Mouse (Mus musculus) forelimb bud, embryonic 11.5 days (tissue): Measurements from ENCODE around the gene Cacnb4.

Experiments used
- DNase-seq: peaks from one replicate; pipeline ENCODE4 v3.0.0-alpha.2; 2012; ENCODE audit warnings: low read depth, low spot score

Gene Cacnb4

DNA sequence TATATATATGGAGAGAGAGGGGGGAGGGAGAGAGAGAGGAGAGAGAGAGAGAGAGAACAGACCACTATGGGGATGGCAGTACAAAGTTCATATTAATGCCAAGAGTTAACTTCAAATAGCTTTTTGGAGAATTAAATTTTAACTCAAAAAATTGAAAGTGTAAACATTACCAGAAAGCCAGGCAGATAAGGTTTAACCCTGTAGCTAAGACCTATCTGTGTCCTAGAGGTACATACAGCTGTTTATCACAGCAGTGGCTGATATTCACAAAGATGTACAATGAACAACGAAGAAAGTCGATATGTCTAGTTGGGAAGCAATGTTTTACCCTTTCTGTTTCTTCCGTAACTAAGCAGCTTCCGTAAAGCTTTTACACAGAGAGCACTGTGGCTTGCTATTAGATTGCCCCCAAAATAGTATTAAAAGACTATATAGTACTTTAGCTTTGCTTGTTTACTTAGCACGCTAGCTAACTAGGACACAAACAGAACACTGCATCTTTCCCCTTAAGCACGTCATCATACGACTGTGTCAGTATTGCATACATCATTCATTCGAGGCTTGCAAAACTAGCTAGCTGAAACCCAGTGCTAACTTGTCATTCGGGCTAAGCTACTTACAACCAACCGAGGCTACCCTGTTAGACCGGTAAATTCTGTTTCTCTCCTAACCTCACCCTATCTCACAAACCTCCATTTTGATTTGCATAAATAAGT lies 72.5 kb downstream of the Cacnb4 start:
- no peak for DNase-seq

DNA sequence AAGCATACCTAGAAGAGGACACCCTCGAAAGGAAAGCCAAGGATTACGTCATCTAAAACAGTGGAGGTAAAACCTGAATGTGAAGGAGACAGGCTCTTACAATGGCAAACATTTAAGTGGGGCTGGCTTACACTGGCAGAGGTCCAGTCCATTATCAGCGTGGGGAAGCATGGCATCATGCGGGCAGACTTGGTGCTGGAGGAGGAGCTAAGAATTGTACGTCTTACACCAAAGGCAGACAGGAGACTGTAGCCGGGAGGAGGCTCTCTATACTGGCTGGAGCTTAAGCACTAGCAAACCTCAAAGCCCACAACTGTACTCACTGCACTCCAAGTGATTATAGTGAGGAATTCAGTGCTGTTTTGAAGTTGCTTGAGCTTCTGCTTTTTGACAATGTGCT lies 73.2 kb downstream of the Cacnb4 start:
- no peak for DNase-seq

DNA sequence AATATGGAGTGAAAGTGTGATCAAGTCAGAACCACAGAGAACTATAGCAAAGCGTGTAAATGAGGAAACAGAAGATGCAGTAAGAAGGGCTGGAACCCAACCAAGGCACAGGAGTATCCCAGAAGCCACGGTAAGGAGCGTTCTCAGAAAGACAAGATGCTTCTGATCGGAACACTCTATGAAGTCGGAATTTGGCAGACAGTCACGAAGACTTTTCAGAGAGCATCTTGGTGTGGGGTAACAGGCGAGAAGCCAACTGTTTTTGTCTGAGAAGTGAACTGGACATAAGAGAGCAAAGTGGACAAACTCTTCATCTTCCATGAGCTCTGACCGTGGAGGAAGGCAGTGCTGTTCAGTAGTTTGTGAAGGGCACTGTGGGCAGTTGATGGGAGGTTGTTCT lies 73.7 kb downstream of the Cacnb4 start:
- DNase-seq = no peak

DNA sequence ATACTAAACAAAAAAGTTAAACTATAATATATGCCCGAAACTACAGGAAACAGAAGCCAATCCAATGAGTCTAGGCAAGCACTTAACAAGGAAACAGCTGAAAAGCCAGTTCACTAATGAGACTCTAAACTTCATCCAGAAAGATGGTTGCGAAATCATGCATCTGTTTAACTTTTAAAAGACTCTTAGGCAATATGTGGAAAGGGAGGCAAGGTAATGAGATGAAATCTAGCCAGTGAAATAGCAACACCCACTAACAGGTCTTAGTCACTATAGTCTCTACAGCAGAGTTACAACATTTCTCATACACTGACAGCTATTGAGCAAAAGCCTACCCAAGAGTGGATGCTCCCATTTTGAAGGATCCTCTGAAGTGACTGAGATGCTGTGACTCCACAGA lies 74.4 kb downstream of the Cacnb4 start:
- no peak for DNase-seq

DNA sequence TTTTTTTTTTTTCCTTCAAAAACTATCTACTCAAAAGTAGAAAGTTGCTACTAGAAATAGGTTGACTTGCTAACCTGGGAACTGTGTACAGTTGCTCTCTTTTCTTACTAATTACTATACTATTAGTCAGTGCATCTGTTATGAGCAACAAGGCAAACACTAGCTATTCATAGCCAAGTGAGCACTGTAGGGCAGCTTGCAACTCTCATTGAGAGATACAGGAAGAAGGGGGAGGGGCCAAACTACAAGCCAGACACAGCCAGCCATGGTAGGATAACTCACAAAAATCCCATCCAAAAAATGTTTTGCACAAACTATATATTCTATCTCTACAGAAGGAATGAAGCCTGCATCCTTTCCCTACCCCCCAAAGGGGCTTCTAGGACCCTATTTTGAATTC lies 79.1 kb downstream of the Cacnb4 start:
- DNase-seq = no peak

DNA sequence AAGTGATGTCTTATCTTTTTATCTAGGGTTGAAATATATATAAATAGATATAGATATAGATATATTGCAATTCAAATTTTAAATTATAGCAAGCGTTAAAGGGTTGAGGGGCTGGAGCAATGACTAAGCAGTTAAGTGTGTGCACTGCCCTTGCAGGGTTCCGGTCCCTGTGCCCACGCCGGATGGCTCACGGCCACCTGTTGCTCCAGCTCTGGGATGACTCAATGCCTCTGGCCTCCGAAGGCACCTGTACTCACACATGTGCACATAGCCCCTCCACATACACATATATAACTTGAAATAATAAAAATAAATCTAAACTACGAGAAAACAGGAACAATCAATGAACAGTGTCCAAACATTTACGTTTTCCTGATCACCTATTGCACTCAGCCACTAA lies 82.8 kb downstream of the Cacnb4 start:
- no peak for DNase-seq

DNA sequence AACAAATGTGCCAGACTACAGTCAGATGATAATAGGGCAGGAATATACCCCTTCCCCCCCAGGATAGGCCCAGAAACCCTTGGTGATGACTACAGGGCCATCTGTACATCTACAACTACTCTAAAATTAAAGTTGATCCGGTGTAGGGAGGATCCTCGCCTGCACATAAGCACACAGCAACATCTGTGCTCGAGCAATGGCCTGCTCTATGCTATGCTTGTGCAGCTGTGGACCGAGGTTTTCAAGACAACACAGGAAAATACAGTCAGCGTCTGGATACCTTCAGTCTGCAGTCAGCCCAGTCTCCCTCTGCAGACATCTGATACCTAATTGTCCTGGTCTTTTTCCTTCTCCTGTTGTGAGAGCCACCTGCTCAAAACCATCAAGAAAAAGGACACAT lies 83.4 kb downstream of the Cacnb4 start:
- DNase-seq = peak; percentile 32

DNA sequence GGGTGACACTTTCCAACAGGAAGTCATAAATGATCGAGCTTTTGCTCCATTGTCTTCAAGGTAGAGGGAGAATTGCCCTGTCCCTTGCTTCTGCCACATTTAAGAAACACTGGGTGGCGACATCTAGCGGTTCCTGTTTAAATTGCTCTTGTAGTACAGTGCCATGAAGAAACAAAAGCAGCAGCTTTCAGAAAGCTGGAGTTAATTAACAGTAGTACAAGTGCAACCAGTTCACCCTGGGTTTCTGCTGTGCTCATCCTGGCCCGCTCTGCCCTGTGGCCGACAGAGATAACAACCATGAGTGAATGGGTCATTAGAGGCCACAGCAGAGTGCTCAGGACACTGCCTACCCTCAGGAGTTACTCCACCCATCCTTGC lies 85.7 kb downstream of the Cacnb4 start:
- DNase-seq = peak; percentile 92

DNA sequence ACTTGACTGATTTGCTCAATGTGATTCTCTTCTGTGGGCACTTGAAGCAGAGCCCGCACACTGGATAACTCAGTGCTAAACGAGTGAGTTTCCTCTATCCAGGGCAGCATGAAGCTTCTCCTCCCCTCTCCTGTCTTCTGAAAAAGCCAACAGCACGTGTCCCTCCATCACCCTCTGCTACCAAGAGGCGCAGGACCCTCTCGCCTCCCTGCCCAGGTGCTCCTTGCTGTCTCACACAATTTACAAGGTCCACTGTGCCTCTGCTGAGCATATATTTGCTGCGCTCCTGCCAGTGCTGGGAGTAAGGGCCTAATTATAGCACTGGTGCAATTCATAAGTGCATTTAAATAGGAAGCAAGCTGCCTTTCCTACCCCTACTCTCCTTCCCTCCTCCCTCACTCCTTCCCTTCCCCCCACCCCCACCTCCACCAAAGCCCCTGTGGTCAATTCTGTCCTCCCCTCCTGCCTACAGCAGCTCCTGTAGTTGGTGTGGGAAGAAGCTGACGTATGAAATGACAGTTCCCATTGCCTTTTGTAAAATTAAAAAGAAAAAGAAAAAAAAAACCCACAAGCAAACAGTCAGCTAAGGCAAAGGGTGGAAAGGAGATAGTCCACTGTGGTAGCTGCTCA lies 86.2 kb downstream of the Cacnb4 start:
- no peak for DNase-seq

DNA sequence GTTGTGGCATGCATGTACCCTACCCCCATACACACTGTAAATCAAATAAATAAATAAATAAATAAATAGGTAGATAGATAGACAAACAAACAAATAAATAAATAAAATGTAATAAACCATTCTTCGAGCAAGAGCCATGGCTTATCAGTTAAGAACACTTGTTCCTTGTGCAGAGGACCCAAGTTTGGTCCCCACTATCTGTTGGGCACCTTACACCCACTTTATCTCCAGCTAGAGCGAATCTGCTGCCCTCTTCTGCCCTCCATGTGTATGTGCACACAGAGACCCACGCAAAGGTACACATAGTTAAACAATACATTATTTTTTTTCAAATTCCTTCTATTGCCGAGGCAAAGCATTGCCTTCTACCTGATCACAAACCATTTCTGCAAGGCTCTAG lies 87.1 kb downstream of the Cacnb4 start:
- no peak for DNase-seq

DNA sequence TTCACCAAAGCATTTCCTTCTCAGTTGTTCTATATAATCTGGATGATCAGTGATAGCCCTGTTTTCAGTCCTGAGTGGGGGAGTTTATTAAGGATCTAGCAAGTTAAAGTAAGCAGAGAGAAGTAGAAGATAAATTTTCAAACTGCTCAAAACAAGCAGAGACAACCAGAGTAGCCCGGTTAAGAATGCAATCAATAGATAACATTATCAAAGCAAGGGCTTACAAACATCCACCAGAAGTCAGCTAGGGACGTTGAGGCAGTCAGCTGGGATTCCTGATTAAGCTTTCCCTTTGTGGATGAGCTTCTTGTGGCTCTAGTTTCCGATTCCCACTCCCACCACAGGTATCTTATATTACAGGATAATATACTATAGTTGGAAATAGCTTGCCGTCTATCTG lies 91.2 kb downstream of the Cacnb4 start:
- no peak for DNase-seq

DNA sequence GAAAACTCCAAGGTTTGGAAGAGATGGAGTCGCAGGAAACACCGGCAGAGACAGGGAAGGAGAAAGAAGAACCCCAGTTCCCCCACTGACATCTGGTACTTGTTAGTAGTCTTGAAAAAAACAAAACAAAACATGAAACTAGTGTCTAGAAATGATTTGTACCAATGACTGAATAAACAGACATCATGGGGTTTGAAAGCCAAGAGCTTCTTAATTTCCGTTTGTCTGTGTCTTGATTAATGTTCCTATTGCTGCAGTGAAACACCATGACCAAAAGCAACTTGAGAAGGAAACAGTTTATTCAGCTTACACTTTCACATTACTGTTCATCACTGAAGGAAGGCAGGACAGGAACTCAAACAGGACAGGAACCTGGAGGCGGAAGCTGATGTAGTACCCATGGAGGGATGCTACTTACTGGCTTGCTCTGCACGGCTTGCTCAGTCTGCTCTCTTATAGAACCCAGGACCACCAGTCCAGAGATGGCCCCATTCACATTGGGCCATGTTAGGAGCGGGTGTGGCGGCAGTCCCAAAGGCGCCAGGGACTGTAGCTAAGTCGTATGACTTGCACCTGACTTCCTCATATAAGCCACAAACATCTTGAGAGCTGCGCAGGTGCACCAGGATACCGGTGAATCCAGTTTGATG lies 95.4 kb downstream of the Cacnb4 start:
- no peak for DNase-seq

DNA sequence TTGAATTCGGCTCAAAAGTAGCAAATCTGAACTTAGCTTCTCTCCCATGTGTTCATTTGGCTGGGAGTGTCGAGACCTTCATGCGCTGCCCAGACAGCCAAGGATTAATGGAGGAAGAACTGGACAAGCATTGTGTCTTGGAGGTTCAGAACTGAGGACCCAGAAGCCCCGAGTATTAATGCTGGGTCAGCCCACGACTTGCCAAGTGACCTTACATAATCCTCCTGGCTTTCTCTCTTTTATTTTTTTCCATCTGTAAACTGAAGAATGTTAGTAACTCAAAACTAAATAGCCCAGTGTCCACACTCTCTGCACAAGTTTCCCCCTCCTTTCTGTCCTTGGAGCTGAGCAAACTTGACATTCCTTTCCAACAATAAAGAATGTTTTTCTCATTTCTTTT lies 95.9 kb downstream of the Cacnb4 start:
- DNase-seq = no peak

DNA sequence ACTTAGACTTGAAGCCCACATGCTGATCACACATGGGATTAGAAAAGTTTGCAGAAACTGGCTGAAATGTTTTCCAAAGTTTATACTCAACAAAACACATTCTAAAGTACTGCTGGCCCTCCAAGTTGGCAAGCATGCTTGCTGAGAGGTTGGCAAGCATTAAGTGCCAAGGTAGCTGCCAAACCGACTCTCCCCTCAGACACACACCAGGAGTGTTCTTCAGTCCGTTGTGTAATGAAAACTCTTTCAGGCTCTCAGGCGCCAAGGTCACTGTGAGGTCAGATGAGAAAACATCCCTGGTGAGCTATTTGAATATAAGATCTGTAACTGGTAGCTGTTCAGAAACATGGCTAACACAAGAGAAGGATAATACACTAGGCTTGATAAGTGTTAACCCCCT lies 97.8 kb downstream of the Cacnb4 start:
- DNase-seq = no peak

DNA sequence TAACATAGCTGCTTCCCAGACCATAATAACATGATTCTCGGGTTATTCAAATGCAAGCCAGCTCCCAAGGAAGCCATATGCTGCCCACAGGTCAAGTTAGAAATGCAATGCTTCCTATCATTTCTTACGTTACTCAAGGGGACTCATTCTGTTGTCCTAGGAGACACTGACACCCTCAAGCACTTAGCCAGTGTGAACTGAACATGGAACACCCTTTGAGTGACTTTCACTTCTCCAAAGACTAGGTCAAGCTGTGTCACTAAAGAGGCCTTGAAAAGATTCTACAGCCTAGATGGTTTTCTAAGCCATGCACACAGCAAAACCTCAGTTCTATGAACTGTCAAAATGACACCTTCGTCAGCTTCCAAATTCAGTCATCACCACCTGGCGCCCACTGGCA lies 98.9 kb downstream of the Cacnb4 start:
- no peak for DNase-seq

DNA sequence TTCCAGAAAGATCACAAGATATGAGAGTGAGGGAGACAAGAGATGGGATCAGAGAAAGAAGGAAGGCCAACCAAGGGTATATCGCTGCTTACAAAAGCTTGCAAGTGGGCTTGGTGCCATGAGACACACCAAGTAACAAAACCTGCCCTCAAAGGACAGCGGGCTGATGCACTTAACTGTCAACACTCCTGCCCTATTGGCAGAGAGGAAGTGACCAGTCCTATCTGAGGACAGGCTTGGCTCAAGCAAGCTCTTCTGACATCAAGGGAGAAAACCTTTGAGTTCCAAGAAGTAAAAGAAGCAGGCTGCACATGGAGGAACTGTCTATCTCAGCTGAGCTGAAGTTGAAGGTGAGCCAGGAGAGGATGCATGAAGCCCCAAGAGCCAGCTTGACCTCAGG lies 100.1 kb downstream of the Cacnb4 start:
- no peak for DNase-seq

DNA sequence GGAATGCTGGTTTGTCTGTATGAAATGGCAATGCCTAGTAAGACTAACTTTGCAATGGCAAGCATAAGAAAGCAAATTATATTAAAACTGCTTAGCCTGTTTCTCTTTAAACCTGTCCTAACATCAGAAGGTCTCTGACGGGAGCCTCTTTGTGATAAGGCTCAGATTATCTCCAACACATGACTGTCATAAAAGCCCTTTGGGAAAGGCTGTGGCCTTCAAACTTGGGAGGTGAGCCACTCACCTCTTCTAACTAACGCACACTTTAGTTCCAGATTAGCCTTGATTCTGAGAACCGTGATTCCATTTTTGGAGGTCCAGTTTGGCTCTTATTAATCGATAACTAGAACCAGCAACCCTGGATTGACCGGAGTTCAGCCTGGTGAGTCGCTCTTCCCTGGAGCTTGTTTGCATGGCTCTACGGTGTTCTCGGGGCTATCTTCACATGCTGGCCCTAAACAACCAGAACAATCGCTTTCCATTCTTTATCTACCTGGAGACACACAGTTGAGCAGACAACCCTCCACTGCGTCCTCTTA lies 100.9 kb downstream of the Cacnb4 start:
- no peak for DNase-seq

DNA sequence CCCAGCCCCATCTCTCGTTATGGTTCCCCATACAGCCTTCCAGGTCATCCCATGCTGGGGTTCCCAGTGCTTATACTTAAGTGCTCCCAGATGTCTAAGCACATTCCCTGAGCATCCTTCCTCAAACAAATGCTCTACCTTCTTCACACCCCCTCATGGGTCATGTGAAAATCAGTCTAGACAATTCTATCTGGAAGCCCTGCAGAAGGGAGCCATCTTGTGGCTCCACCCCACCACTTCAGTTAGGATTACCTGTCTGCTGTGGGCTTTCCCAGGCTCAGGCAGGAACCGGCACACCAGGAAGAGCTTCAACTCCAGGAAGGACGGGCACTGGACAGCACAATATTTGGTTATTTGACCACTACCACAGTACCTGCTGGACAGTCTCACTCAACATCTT lies 101.7 kb downstream of the Cacnb4 start:
- no peak for DNase-seq

DNA sequence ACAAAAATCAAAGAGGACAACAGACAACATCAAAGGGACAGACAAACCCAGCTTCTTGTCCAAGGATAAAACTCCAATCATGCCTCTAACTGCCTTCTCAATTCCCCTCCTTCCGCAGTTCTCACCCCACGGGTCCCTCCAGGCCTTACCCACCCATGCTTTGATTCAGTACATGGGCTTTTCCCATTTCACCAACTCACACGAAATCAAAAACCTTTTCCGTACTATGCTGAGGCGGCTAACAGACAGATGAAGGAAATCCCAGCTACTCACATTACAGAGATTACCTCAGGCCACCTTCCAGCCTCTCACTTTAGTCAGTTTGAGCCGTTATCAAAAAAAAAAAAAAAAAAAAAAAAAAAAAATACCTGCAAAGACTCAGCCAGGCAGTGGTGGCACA lies 104.4 kb downstream of the Cacnb4 start:
- DNase-seq = no peak

DNA sequence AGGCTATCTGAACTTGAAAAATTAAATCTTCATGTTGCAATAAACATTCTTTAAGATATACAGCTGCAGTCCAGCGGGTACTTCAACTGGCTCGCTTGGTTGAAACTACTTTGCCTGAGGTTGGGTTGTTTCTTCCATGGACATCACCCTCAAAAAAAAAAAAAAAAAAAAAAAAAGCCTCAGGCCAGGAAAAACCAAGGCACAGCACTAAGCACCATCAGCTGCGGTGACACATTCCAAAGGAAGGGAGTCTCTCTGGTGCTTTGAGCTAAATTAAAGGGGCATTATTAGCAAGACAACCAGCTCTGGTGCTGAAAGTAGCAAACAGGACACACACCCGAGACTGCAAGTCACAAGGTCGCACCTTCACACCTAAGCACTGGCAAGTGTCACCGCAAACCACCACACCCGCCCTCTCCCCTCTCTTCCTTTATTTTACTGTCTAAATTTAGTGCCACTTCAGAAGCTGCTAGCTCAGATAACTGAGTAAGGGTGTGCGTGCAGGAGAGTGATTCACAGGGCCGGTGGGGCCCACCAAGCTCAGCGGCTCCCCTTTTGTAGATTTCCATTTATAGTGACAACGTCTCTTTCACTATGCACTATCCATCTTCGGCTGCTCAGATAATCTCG lies 105.2 kb downstream of the Cacnb4 start:
- no peak for DNase-seq

DNA sequence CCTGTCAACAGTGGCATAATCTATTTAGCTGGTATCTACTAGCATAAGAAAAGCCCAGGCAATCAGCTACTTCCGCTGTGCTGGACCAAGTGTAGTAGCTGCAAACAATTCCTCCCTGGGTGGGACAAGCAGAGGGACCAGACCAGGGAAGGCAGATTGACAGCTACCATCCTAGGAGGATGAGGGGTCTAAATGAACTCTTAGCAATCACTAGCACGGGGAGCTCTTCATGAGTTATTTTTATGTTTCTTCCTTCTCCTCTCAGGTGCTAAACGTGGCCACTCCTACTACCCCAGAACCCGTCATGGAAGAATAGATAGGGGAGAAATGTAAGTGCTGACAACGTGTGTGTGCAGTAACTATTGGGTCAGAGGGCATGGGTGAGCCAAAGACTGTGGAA lies 105.8 kb downstream of the Cacnb4 start:
- no peak for DNase-seq

DNA sequence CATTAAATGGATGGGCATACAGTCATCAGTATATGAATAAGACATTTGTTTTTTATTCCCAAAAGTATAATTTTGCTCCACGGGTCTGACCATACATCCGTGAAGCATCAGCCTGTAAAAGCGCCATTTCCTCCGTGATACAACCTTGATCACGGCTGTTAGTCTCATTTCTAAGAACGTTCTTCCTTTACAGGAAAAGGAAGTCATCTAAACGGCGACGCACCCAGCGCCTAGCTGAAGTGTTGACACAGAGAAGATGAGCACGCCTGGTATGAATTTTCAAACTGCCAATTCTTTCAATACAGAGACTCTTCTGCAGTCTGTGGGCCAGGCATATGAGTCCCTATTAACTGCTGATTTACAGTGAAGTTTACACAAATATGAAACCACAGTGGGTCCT lies 106.5 kb downstream of the Cacnb4 start:
- DNase-seq = no peak

DNA sequence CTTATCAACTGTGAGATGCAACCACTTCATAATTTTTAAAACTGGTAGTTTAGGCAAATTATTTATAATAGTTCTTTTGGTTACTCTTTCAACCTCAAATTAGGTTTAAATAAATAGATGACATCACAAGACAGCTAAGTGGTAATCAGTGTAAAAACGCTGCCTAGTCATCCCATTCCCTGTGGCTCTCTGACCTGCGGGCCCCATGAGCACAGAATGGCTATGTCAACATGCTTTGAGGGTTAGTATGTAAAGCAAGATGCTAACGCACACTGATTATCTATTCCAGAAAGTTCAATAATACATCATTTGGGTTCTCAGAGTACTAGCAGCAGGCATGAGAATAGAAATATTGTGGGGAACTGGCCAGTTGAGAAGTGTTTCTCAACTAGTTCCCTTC lies 108.5 kb downstream of the Cacnb4 start:
- no peak for DNase-seq
